Mouse (Mus musculus): ENCODE data around the gene Ablim2. TPM values are rescaled to one million over a fixed set of nuclear protein-coding genes. Genes with fewer than 3 reads are reported as not detected.

The Ablim2 gene
- polyA plus RNA-seq (2012; rRNA removed), result 3.8 and 4.7 TPM in 2 replicates
- 1.8 and 1.9 TPM in 2 replicates for polyA plus RNA-seq (2014; fragmentation: Nextera tagmentation; extraction: Ambion mirVana)

DNA sequence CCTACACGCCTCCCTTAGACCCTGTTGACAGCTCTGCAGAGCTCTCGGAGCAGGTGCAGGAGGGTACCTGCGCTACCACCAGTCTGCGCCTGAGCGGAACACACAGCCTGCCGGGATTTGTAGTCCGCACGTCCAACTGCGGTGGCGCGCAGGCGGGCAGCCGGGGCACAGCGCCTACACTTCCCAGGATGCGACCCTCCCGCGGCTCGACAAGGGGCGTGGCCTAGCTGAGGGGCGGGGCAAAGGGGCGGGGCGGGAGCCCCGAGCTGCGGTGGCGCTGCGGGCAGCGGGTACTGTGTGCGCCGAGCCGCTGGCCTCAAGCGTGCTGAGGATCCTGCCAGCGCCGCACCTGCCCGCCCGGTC, at the start of gene Ablim2:
TSS of gene Ablim2 (plus strand) at position 242 of the 363 bp plus-strand sequence.
- WGBS, result under 1% methylated on average over 26 of the region's 35 CpGs
- ATAC-seq (ENCODE audit: low FRiP score, low read depth) (peak; percentile 94), DNase-seq (ENCODE audit: low spot score) (peak; percentile 86)
- H3K36me3 ChIP-seq (ENCODE audit: control insufficient read depth, insufficient read depth, low read length), result no peaks in the 10 kb centered on the region
- H3K4me2 ChIP-seq (replicated peaks; ENCODE audit: low read depth, low read length, severe bottlenecking), result peak within 1 kb of the TSS; percentile 99
- peak within 1 kb of the TSS; percentile 37 for H3K9ac ChIP-seq (ENCODE audit: low read depth, low read length, severe bottlenecking)
- peaks cover 29% of the 10 kb centered on the region for H3K27me3 ChIP-seq (ENCODE audit: control insufficient read depth, insufficient read depth, low read length)
- H3K4me3 ChIP-seq (replicated peaks; ENCODE audit: low read length), result peak within 1 kb of the TSS; percentile 56
- no peak for TF ChIP-seq POLR2A (IDR thresholded peaks at IDR 0.05; ENCODE audit: borderline replicate concordance, extremely low read depth, insufficient read depth, insufficient read length)
- no peaks in the 10 kb centered on the region for H3K9me3 ChIP-seq (ENCODE audit: control insufficient read depth, low read length)
- no peak within 1 kb of the TSS for H3K27ac ChIP-seq (replicated peaks; ENCODE audit: low read depth, low read length)
- 0 out of 2 replicates have a peak, but pooled peaks cover 3% of the 10 kb centered on the region for H3K4me1 ChIP-seq (ENCODE audit: control insufficient read depth, insufficient read depth, low read length)

DNA sequence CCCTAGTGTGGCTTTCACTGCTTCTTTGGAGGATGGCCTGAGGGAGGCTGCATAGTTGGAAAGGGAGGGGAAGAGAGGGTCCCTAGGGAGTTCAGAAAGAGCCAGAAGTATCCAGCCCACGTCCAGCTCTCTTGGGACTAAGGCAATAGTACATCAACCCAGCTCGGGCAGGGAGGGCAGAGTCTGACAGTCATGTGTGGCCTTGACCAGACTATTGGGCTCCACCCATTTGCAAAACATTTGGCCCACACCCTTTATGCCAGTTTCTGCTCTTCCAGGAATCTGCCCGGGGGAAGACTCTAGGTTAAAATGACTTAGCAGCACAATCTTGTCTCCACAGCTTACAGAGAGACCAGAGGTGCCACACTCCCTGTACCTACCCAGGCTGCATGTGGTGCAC, 47.2 kb upstream of the Ablim2 start:
- no peak for TF ChIP-seq POLR2A (IDR thresholded peaks at IDR 0.05; ENCODE audit: borderline replicate concordance, extremely low read depth, insufficient read depth, insufficient read length)
- 63% methylated on average over 3 of the region's 3 CpGs for WGBS

GRCm38 (mm10) chr5:35710931-35711330, 46.7 kb upstream of the Ablim2 start:
- Histone ChIP-seq H3K27me3 (ENCODE audit: control insufficient read depth, insufficient read depth, low read length) (no peaks in the 10 kb centered on the region), H3K4me1 (ENCODE audit: control insufficient read depth, insufficient read depth, low read length) (no peaks in the 10 kb centered on the region), H3K36me3 (ENCODE audit: control insufficient read depth, insufficient read depth, low read length) (no peaks in the 10 kb centered on the region), H3K9ac (ENCODE audit: low read depth, low read length, severe bottlenecking) (no peak overlapping the region), H3K4me3 (replicated peaks; ENCODE audit: low read length) (no peak overlapping the region), H3K4me2 (replicated peaks; ENCODE audit: low read depth, low read length, severe bottlenecking) (no peak overlapping the region), H3K27ac (replicated peaks; ENCODE audit: low read depth, low read length) (no peak overlapping the region), H3K9me3 (ENCODE audit: control insufficient read depth, low read length) (no peaks in the 10 kb centered on the region)
- ATAC-seq (ENCODE audit: low FRiP score, low read depth) (no peak), DNase-seq (ENCODE audit: low spot score) (no peak)
- 59% methylated on average over 3 of the region's 3 CpGs for WGBS
- TF ChIP-seq POLR2A (IDR thresholded peaks at IDR 0.05; ENCODE audit: borderline replicate concordance, extremely low read depth, insufficient read depth, insufficient read length), result no peak

More for the DNA sequence above, 47.2 kb upstream of the Ablim2 start:
- DNase-seq (ENCODE audit: low spot score) (no peak), ATAC-seq (ENCODE audit: low FRiP score, low read depth) (no peak)
- Histone ChIP-seq H3K4me3 (replicated peaks; ENCODE audit: low read length) (no peak overlapping the region), H3K27me3 (ENCODE audit: control insufficient read depth, insufficient read depth, low read length) (no peaks in the 10 kb centered on the region), H3K27ac (replicated peaks; ENCODE audit: low read depth, low read length) (no peak overlapping the region), H3K36me3 (ENCODE audit: control insufficient read depth, insufficient read depth, low read length) (no peaks in the 10 kb centered on the region), H3K9me3 (ENCODE audit: control insufficient read depth, low read length) (no peaks in the 10 kb centered on the region), H3K4me2 (replicated peaks; ENCODE audit: low read depth, low read length, severe bottlenecking) (no peak overlapping the region), H3K9ac (ENCODE audit: low read depth, low read length, severe bottlenecking) (no peak overlapping the region), H3K4me1 (ENCODE audit: control insufficient read depth, insufficient read depth, low read length) (no peaks in the 10 kb centered on the region)

GRCm38 (mm10) chr5:35712517-35712916, 45.2 kb upstream of the Ablim2 start:
- no peak overlapping the region for H3K4me3 ChIP-seq (replicated peaks; ENCODE audit: low read length)
- no peaks in the 10 kb centered on the region for H3K36me3 ChIP-seq (ENCODE audit: control insufficient read depth, insufficient read depth, low read length)
- TF ChIP-seq POLR2A (IDR thresholded peaks at IDR 0.05; ENCODE audit: borderline replicate concordance, extremely low read depth, insufficient read depth, insufficient read length), result no peak
- H3K4me2 ChIP-seq (replicated peaks; ENCODE audit: low read depth, low read length, severe bottlenecking), result no peak overlapping the region
- no peak overlapping the region for H3K9ac ChIP-seq (ENCODE audit: low read depth, low read length, severe bottlenecking)
- DNase-seq (ENCODE audit: low spot score) (no peak), ATAC-seq (ENCODE audit: low FRiP score, low read depth) (no peak)
- H3K4me1 ChIP-seq (ENCODE audit: control insufficient read depth, insufficient read depth, low read length), result no peaks in the 10 kb centered on the region
- WGBS, result 61% methylated on average over 5 of the region's 5 CpGs
- no peak overlapping the region for H3K27ac ChIP-seq (replicated peaks; ENCODE audit: low read depth, low read length)
- H3K27me3 ChIP-seq (ENCODE audit: control insufficient read depth, insufficient read depth, low read length), result no peaks in the 10 kb centered on the region
- no peaks in the 10 kb centered on the region for H3K9me3 ChIP-seq (ENCODE audit: control insufficient read depth, low read length)

DNA sequence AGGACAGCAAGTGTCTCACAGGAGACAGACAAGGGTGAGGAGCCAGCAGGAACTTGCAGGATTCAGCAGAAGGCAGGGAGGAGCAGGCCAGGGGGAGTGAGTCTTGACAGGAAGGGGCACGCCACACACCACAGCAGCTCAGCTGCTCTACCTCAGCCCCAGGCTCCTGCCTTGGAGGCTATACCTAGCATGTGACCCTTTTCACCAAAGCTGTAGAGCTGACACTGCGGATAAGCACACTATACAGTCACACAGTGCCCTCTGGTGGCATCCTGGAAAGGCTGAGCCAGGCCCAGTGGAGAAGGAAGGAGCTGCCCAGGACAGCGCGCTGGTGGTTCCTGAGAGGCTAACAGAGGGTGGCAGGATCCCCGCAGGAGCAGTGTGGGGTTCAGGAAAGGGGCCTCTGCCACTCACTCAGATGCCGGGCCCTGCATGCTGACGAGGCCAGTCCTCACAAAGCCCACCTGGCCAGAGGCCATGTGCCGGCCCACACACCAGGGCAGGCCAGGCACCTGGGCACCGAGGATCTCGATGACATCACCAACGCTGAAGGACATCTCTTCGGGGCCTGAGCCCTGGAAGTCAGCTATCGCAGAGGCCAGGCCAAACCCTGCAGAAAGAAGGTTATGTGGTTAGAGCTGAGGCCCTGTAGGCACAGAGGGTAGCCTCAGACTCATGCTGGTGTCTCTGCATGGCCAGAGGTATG, 43.9 kb upstream of the Ablim2 start:
- no peak overlapping the region for H3K4me2 ChIP-seq (replicated peaks; ENCODE audit: low read depth, low read length, severe bottlenecking)
- no peak overlapping the region for H3K9ac ChIP-seq (ENCODE audit: low read depth, low read length, severe bottlenecking)
- no peaks in the 10 kb centered on the region for H3K36me3 ChIP-seq (ENCODE audit: control insufficient read depth, insufficient read depth, low read length)
- no peaks in the 10 kb centered on the region for H3K4me1 ChIP-seq (ENCODE audit: control insufficient read depth, insufficient read depth, low read length)
- ATAC-seq (ENCODE audit: low FRiP score, low read depth), result peak; percentile 91
- no peak overlapping the region for H3K4me3 ChIP-seq (replicated peaks; ENCODE audit: low read length)
- no peak for TF ChIP-seq POLR2A (IDR thresholded peaks at IDR 0.05; ENCODE audit: borderline replicate concordance, extremely low read depth, insufficient read depth, insufficient read length)
- DNase-seq (ENCODE audit: low spot score), result peak; percentile 94
- H3K9me3 ChIP-seq (ENCODE audit: control insufficient read depth, low read length), result no peaks in the 10 kb centered on the region
- WGBS, result 47% methylated on average over 13 of the region's 13 CpGs
- no peaks in the 10 kb centered on the region for H3K27me3 ChIP-seq (ENCODE audit: control insufficient read depth, insufficient read depth, low read length)
- H3K27ac ChIP-seq (replicated peaks; ENCODE audit: low read depth, low read length), result no peak overlapping the region
